Comparison of ENCODE assay signal across 14 mouse cellular contexts in the genomic region with DNA sequence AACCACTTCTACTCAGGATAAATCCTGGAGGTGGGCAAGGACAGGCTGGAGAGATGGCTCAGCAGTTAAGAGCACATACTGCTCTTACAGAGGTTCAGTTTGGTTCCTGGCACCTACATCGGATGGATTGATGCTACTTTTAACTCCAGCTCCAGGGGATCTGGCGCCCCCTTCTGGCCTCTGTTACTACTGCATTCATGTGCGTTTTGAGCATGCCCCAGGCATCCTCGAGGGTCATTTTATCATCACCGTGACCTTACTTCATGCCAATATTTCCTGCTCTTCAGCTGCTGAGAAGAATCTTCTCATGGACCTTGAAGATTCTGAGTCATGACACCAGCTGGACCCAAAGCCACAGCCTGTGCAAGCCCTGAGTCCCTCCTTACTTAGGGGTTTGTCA. TPM values are rescaled to one million over a fixed set of nuclear protein-coding genes. Genes with fewer than 3 reads are reported as not detected.
A peak's percentile ranks its signal among the peaks of the same experiment; 100 is the strongest.
DNase-seq lines count a peak whose midpoint lies in the region; ATAC-seq and TF ChIP-seq lines count a peak whose summit lies in the region.
"Had no signal": no experiment of that assay in that cellular context is flagged by ENCODE, and none has a peak within 500 bp of the region (broad histone marks: within the 10 kb centered on the region; RNA-seq: fewer than 3 reads in every experiment).

No protein-coding gene starts in this region.

- peaks cover 14% of the 10 kb centered on the region; the same call in 1 of the 2 replicates for H3K27me3 ChIP-seq in intestine, embryonic 16.5 days (replicated peaks; ENCODE audit: control insufficient read depth, insufficient read depth, low read length)

- no peak overlapping the region for H3K27ac ChIP-seq in left cerebral cortex, adult 2 months
- H3K27ac ChIP-seq in intestine, embryonic 16.5 days (ENCODE audit: low read length), result no peak overlapping the region

- H3K36me3 ChIP-seq in intestine, embryonic 16.5 days (ENCODE audit: control insufficient read depth, insufficient read depth, low read length), result no peaks in the 10 kb centered on the region

- H3K4me1 ChIP-seq in intestine, embryonic 16.5 days (ENCODE audit: control insufficient read depth, insufficient read depth, low read length), result no peaks in the 10 kb centered on the region

- H3K4me3 ChIP-seq in left cerebral cortex, adult 2 months, result no peak overlapping the region
- H3K4me3 ChIP-seq in intestine, embryonic 16.5 days (ENCODE audit: low read length), result no peak overlapping the region
- H3K4me3 ChIP-seq: erythroblast, embryonic 14.5 days; megakaryocyte, embryonic 14.5 days; myocyte had no signal

- no peak for ATAC-seq in intestine, embryonic 16.5 days

- peaks cover 6% of the 10 kb centered on the region; the same call in 1 of the 2 replicates for H3K9me3 ChIP-seq in intestine, embryonic 16.5 days (ENCODE audit: control insufficient read depth, low read length)

- DNase-seq in adrenal gland, postnatal 14 days, result peak; percentile 38
- no peak for DNase-seq in adrenal gland, adult 2 months
- no peak for DNase-seq in left cerebral cortex, adult 2 months (ENCODE audit: extremely low spot score in 1 of 2, low spot score in 2 of 2)
- DNase-seq in left cerebral cortex, postnatal 4 days, result no peak
- peak; percentile 31 for DNase-seq in A20 (ENCODE audit: low read depth, low spot score)
- no peak for DNase-seq in brain, embryonic 14.5 days (ENCODE audit: low read depth)
- DNase-seq in layer of hippocampus, adult 18-20 months (ENCODE audit: low spot score in 2 of 2), result no peak
- DNase-seq: heart, postnatal 4 days; spleen, adult 18-20 months; thymus, adult 18-20 months had no signal

- TF ChIP-seq CTCF in left cerebral cortex, adult 2 months (IDR thresholded peaks at IDR 0.05), result peak; percentile 56
- peak; percentile 38; the same call in 1 of the 2 replicates for TF ChIP-seq CTCF in brain, embryonic 14.5 days (IDR thresholded peaks at IDR 0.05; ENCODE audit: borderline replicate concordance, extremely low read depth, insufficient read depth, insufficient read length)

- H3K9ac ChIP-seq in intestine, embryonic 16.5 days (ENCODE audit: low read depth, low read length), result no peak overlapping the region

- 55% methylated on average over 5 of the region's 5 CpGs for WGBS in intestine, embryonic 16.5 days

- intact Hi-C loops in left cerebral cortex, adult 2 months (cut with DNase I), result loop anchor here (5.0 to 10.0 kb wide), 4 partner anchors 677 to 1959 kb away; no protein-coding TSS in a partner anchor
- intact Hi-C loops in left cerebral cortex, postnatal 4 days (cut with DNase I), result no loop called here

- TF ChIP-seq POLR2A in brain, embryonic 14.5 days (IDR thresholded peaks at IDR 0.05; ENCODE audit: borderline replicate concordance, extremely low read depth, insufficient read depth, insufficient read length, poor library complexity, severe bottlenecking), result no peak

- no peak overlapping the region for H3K4me2 ChIP-seq in intestine, embryonic 16.5 days (ENCODE audit: low read depth, low read length)

RNA-seq across cellular contexts. Expression of gene Tmem132b, which starts 6.1 kb away (rescaled TPM):
- 0.74 and 1.4 TPM in 2 replicates for total RNA-seq in adrenal gland, postnatal 14 days (2021)
- total RNA-seq in adrenal gland, adult 2 months (2021), result 1 to 10 TPM; 1.5 to 1.7 TPM
- 0.26 and 1.8 TPM in 2 replicates for polyA plus RNA-seq in adrenal gland, adult 2 months (2012; rRNA removed)
- total RNA-seq in left cerebral cortex, adult 2 months (2021), result 100 to 1,000 TPM; 135 to 141 TPM
- 10 to 100 TPM; 62.9 to 66.4 TPM for total RNA-seq in left cerebral cortex, postnatal 4 days (2021)
- polyA plus RNA-seq in brain, embryonic 14.5 days (2012; rRNA removed), result 4.6 and 8.2 TPM in 2 replicates
- total RNA-seq in layer of hippocampus, adult 18-20 months (2021), result 100 to 1,000 TPM; 113 to 116 TPM
- 0.11 and 0.16 TPM in 2 replicates for polyA plus RNA-seq in intestine, embryonic 16.5 days (2015; fragmentation: Nextera tagmentation; extraction: Ambion mirVana)
- polyA plus RNA-seq: erythroblast, embryonic 14.5 days had no signal

RNA-seq across cellular contexts. Expression of gene Aacs, which starts 49.9 kb away (rescaled TPM):
- 25.4 and 27.3 TPM in 2 replicates for total RNA-seq in adrenal gland, postnatal 14 days (2021)
- 100 to 1,000 TPM in 1 of 2 experiments, 10 to 100 TPM in 1; 89.4 to 106 TPM for total RNA-seq in adrenal gland, adult 2 months (2021)
- 199 and 221 TPM in 2 replicates for polyA plus RNA-seq in adrenal gland, adult 2 months (2012; rRNA removed)
- total RNA-seq in left cerebral cortex, adult 2 months (2021), result 10 to 100 TPM; 43.7 to 48.0 TPM
- 100 to 1,000 TPM; 112 to 116 TPM for total RNA-seq in left cerebral cortex, postnatal 4 days (2021)
- 69.9 and 73.4 TPM in 2 replicates for polyA plus RNA-seq in brain, embryonic 14.5 days (2012; rRNA removed)
- 10 to 100 TPM; 48.7 to 49.1 TPM for total RNA-seq in layer of hippocampus, adult 18-20 months (2021)
- polyA plus RNA-seq in intestine, embryonic 16.5 days (2015; fragmentation: Nextera tagmentation; extraction: Ambion mirVana), result 81.3 and 83.5 TPM in 2 replicates

Comparison
In these comparisons a context has a peak if more than half of its experiments do, and no peak if none do; other contexts are left out.
1. DNase-seq: peak in adrenal gland, postnatal 14 days (single experiment) and A20 (single experiment); none in adrenal gland, adult 2 months (single experiment), left cerebral cortex, adult 2 months (0 of 2), left cerebral cortex, postnatal 4 days (single experiment), brain, embryonic 14.5 days (single experiment) and layer of hippocampus, adult 18-20 months (0 of 2).
2. RNA of gene Tmem132b, which starts 6.1 kb away (total RNA-seq): 135 to 141 TPM in left cerebral cortex, adult 2 months, 113 to 116 TPM in layer of hippocampus, adult 18-20 months and 62.9 to 66.4 TPM in left cerebral cortex, postnatal 4 days; 1.5 to 1.7 TPM in adrenal gland, adult 2 months and 0.74 to 1.4 TPM in adrenal gland, postnatal 14 days; every median in the first group is over 10 times any median in the second.